Mouse (Mus musculus) 3134 (cell line): Measurements from ENCODE around the gene Avpr2.

ENCODE experiments used
- DNase-seq: peaks from one replicate; pipeline ENCODE4 v3.0.0-alpha.2; 2011; ENCODE audit warnings: low spot score; ENCODE audit not compliant: insufficient read length; ENCODE audit errors: extremely low read depth

Gene Avpr2

GRCm38 (mm10) chrX:73891551-73892152 lies at the start of gene Avpr2:
Gene Avpr2 (plus strand): TSS chrX:73892102.
- no peak for DNase-seq

GRCm38 (mm10) chrX:73854326-73855086 lies 37.4 kb upstream of the Avpr2 start:
- no peak for DNase-seq

GRCm38 (mm10) chrX:73855087-73855408 lies 36.9 kb upstream of the Avpr2 start:
- DNase-seq, result no peak

DNA sequence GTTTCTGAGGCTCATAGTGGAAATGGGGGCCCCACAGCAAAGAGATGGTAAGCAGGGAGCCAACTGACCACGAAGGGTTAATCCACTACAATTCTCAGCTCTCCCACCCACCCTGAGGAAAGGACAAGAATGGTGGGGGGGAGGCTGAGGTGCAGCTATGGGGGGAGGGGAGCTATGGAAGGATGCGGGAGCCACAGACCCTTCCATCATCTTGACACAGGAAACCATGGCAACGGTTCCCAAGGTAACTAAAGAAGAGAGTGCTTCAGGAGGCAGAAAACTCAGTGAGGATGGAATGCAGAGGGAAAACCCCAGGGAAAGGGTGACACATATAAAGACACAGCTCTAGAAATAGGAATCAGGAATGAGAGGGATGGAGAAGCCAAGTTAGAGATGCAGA lies 27.2 kb upstream of the Avpr2 start:
- no peak for DNase-seq

GRCm38 (mm10) chrX:73867256-73867655 lies 24.6 kb upstream of the Avpr2 start:
- DNase-seq, result no peak

DNA sequence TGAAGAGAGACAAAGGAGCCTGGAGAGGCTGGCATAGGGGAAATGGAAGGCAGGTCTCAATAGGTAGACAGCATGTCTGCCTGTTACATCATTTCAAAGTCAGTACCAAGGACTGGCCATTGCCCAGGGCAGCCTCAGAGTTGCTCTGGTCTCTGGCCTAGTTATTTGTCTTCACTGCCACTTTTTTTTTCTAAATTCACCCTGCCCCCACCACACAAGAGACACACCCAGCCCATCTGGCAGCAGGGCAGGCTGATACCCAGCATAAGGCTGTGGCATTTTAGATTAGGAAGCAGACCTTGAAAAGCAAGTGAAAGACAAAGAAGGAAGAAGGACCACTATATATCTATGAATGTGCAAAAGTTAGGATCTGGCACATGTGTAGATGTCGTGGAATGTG lies 24.1 kb upstream of the Avpr2 start:
- no peak for DNase-seq

GRCm38 (mm10) chrX:73869334-73869733 lies 22.6 kb upstream of the Avpr2 start:
- DNase-seq, result no peak

GRCm38 (mm10) chrX:73871474-73871873 lies 20.4 kb upstream of the Avpr2 start:
- no peak for DNase-seq

DNA sequence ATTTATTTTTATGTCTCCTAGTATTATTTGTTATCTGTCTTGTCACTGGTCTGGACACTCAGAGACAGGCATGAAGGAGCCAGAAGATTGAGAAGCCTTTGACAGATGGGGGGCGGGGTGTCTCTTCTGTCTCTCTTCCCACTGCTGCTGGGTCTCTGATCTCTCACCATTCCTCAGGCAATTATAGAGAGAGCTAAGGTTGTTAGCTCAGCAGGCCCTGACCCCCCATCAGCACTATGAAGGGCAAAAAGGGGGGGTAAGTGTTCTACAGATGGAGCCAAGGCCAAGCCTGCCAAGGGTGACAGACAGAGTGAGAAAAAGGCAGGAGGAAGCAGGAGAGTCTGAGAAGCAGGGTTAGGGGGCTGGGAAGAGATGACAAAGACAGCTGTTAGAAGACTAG lies 19.9 kb upstream of the Avpr2 start:
- no peak for DNase-seq

- peak; percentile 61 for DNase-seq
Measured at GRCm38 (mm10) chrX:73875881-73876280, 16.0 kb upstream of the Avpr2 start.

DNA sequence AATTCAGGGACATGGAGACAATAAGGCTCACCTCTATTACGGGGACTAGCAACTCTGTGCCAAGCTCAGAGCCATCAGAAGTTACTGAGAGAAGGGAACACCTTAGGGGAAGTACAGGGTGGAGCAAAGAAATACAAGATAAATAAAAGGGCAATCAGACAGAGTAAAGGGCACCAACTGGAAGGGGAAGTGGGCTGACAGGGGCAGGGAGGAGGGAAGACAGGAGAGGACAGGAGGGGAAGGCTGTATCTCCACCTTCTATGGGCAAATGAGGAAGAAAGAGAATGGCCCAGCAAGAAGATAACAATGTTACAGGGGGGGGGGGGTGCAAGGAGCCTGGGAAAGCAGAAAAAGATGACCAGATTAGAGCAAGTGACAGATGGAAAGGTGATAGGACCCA lies 14.9 kb upstream of the Avpr2 start:
- no peak for DNase-seq

DNA sequence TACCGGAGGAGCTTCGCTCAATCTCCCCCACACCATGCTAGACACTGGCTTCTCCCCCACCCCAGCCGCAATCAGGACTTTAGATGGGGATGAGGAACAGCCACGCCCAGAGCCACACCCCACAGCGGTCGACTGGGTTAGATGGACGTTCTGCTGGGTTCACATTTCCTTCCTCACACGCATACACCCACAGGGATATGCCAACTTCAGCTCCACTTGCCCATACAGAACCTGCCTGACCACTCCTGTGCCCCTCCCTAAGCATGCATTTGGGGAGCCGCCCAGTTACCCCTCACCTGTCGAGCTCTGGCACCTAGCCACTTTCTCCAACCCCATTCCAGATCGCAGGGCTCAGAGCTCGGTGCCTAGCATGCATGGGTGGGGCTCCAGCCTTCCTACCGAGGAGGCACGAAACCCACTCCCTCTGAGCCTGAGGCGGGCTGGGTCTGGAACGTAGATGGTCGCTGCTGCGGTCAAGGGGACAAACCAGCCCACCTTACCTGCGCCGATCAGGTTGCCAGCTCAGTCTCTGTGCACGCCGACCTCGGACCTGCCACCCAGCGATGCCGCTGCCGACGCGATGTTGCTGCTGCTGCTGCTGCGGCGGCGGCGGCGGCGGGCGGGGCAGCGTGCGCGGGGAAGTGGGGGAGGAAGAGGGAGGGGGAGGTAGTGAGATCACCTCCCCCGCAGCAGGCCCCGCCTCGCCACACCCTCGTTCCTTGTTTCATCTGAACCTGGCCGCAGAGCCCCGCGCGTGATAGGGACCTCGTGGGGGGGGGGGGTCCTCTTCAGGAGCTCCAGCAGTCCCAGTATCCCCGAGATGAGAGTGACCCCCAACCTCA lies 11.5 kb upstream of the Avpr2 start:
- no peak for DNase-seq

- DNase-seq, result no peak
Measured at GRCm38 (mm10) chrX:73881036-73881427, 10.9 kb upstream of the Avpr2 start.

DNA sequence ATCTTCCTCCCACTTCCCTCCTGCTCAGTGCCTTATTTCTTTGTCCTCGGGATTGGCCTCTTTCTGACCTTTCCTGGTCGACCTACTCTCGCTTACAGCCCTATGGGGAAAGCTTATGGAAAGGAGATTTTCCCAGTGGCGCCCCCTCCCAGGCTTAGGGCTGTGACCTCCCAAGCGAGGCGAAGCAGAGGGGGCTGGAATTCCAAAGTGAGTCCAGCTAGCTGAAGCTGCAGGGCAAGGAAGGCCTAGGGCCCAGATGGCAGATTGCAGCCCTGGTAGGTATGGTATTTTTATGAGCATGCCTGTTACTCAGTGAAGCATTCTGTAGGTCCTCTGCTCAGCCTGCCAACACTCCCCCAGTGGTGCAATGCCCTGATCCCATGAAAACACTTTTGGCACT lies 10.4 kb upstream of the Avpr2 start:
- DNase-seq, result no peak

DNA sequence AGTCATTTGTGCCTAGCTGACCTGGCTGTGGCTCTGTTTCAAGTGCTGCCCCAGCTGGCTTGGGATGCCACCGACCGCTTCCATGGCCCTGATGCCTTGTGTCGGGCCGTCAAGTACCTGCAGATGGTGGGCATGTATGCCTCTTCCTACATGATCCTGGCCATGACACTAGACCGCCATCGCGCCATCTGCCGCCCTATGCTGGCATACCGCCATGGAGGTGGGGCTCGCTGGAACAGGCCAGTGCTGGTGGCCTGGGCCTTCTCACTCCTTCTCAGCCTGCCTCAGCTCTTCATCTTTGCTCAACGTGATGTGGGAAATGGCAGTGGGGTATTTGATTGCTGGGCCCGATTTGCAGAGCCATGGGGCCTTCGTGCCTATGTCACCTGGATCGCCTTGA lies 931 bp downstream of the Avpr2 start:
- DNase-seq, result no peak

DNA sequence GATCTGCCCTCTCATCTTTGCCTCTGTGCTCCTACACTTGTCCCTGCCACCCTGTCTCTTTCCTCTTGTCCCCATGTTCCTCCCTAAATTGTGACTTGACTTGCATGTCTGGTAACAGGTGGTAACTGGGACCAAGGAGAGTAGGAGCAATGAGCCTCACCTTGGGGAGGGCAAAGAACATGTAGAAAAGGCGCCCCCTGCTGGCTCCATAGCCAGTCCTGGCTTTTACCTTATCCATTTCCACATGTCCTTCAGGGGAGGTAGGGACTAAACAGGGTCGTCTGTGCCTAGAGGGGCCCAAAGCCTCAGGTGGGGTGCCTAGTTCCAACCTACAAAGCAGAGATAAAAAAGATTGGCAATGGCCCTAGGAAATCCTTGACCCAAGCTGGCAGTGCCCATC lies 3.8 kb downstream of the Avpr2 start, which contains the start of gene L1cam:
TSS of gene L1cam (minus strand) at position 387 of the 400 bp plus-strand sequence.
- DNase-seq, result no peak

DNA sequence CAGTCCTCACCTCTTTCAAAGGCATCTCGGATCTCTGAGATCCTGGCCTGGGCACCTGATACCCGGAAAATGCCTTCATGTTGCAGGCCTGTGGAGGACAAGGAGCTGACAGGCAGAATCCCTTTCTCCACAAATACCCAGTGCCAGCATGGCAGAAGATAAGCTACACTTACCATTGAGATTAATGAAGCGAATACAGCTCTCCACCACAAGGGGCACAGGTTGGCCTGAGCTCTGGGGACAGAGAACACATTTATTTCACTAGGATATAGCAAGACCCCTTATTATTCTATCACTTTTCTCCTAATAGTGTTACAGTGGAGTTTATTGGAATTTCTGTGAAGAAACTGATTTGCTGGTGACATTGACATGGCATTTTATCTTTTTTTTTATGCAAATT lies 6.1 kb downstream of the Avpr2 start:
- no peak for DNase-seq

- no peak for DNase-seq
Measured at GRCm38 (mm10) chrX:73910049-73910448, 18.1 kb downstream of the Avpr2 start.

- no peak for DNase-seq
Measured at GRCm38 (mm10) chrX:73910451-73910850, 18.5 kb downstream of the Avpr2 start.

DNA sequence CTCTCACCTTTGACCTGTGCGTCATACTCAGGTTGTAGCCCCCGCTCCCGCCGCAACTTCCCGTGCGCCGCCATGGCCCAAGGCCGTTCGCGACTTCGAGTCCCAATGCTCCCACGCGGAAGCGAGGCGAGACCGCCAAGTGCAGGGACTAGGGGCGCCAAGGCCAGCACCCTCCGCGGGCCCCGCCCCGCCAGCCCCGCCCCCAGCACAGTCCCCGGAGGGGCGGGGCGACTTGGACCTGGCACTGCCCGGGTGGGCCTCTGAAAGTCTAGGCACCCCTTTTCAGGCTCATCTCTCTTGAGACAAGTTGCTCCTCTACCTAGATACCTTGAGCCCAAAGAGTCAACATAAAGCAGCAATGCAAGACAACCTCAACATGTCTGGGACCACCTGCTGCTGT lies 19.3 kb downstream of the Avpr2 start:
- DNase-seq, result no peak

DNA sequence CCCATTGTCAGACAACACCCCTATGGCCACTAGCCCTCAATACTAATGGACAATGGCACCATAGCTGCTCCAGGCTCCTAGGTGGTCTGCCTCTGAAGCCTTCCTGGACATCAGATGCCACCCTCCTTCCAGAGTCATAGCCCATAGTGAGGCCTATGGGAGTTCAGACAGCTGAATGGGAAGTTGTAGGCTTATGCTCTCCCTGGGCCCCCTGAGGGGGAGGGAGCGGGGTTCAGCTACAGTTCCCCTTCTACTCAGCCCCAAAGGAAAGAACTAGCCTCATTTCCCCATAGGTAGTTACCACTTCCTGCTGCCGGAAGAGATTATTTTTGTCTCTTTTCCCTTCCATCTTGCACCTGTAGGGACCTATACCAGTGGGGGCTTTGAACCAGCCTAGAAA lies 19.7 kb downstream of the Avpr2 start:
- DNase-seq, result no peak
